Comparison of ENCODE assay signal across 11 mouse cellular contexts in genomic region chr5:117284029-117284428, GRCm38 (mm10). TPM values are rescaled to one million over a fixed set of nuclear protein-coding genes. Genes with fewer than 3 reads are reported as not detected.
A peak's percentile ranks its signal among the peaks of the same experiment; 100 is the strongest.
DNase-seq lines count a peak whose midpoint lies in the region; ATAC-seq and TF ChIP-seq lines count a peak whose summit lies in the region.
"Had no signal": no experiment of that assay in that cellular context is flagged by ENCODE, and none has a peak within 500 bp of the region (broad histone marks: within the 10 kb centered on the region; RNA-seq: fewer than 3 reads in every experiment).

No protein-coding gene starts in this region.

- H3K4me2 ChIP-seq in hindbrain, embryonic 16.5 days (ENCODE audit: low read length), result no peak overlapping the region
- H3K4me2 ChIP-seq: heart, embryonic 12.5 days; lung, embryonic 14.5 days had no signal

- peaks cover 5 to 48% of the 10 kb centered on the region in 2 experiments for H3K36me3 ChIP-seq in MEL (ENCODE audit: control insufficient read depth in 1 of 2, insufficient read depth in 2 of 2, low read length in 2 of 2)
- peaks cover 15% of the 10 kb centered on the region for H3K36me3 ChIP-seq in hindbrain, embryonic 16.5 days (ENCODE audit: control insufficient read depth, insufficient read depth, low read length)

- no peak for TF ChIP-seq RAD21 in MEL (IDR thresholded peaks at IDR 0.05; ENCODE audit: low read depth, low read length)

- no peak for TF ChIP-seq POLR2A in MEL (IDR thresholded peaks at IDR 0.05; ENCODE audit: control insufficient read depth in 1 of 2, insufficient read depth in 1 of 2, low read depth in 1 of 2, low read length in 2 of 2, poor library complexity in 1 of 2)

- H3K27me3 ChIP-seq in MEL (ENCODE audit: control insufficient read depth in 1 of 2, insufficient read depth in 2 of 2, low read length in 2 of 2), result no peaks in the 10 kb centered on the region
- no peaks in the 10 kb centered on the region for H3K27me3 ChIP-seq in hindbrain, embryonic 16.5 days (replicated peaks; ENCODE audit: control insufficient read depth, insufficient read depth, low read length)
- H3K27me3 ChIP-seq: heart, embryonic 12.5 days had no signal

- no peak overlapping the region for H3K9ac ChIP-seq in MEL (ENCODE audit: control insufficient read depth, low read depth, low read length, poor library complexity, severe bottlenecking)
- H3K9ac ChIP-seq in hindbrain, embryonic 16.5 days (ENCODE audit: low read depth, low read length), result no peak overlapping the region
- H3K9ac ChIP-seq: heart, embryonic 12.5 days; lung, embryonic 14.5 days had no signal

- no peak overlapping the region for H3K4me3 ChIP-seq in MEL (ENCODE audit: control insufficient read depth in 1 of 2, insufficient read depth in 1 of 2, low read depth in 2 of 2, low read length in 2 of 2)
- no peak overlapping the region for H3K4me3 ChIP-seq in hindbrain, embryonic 16.5 days (ENCODE audit: low read length)
- H3K4me3 ChIP-seq: heart, embryonic 12.5 days had no signal

- no peaks in the 10 kb centered on the region for H3K9me3 ChIP-seq in MEL (replicated peaks; ENCODE audit: insufficient read depth, low read length)
- H3K9me3 ChIP-seq in hindbrain, embryonic 16.5 days (ENCODE audit: control insufficient read depth, low read length), result no peaks in the 10 kb centered on the region
- H3K9me3 ChIP-seq: heart, embryonic 12.5 days had no signal

- ATAC-seq in hindbrain, embryonic 16.5 days, result peak; percentile 28; the same call in 1 of the 2 replicates

- no peak for TF ChIP-seq CTCF in MEL (IDR thresholded peaks at IDR 0.05 in 2 of 3, conservative IDR thresholded peaks at IDR 0.05 in 1 of 3; ENCODE audit: control insufficient read depth in 1 of 3, insufficient read depth in 1 of 3, low read depth in 2 of 3, low read length in 3 of 3, poor library complexity in 1 of 3, severe bottlenecking in 1 of 3)

- peak; percentile 59 for DNase-seq in layer of hippocampus, adult 11-12 months (ENCODE audit: low spot score)
- no peak for DNase-seq in layer of hippocampus, postnatal 25 days (ENCODE audit: extremely low spot score in 1 of 2, low spot score in 1 of 2)
- DNase-seq in 3T3-L1 (ENCODE audit: low read depth, low spot score) (peak; percentile 19), MEL (ENCODE audit: low read depth, low spot score) (no peak)
- no peak for DNase-seq in ovary, postnatal 10 days (ENCODE audit: low spot score)
- no peak for DNase-seq in gastrocnemius, postnatal 10 days
- DNase-seq in gastrocnemius, adult 18-20 months (ENCODE audit: low spot score), result no peak
- DNase-seq: cerebellum, adult 11-12 months; lung, embryonic 14.5 days had no signal

- peaks cover 28% of the 10 kb centered on the region for H3K79me2 ChIP-seq in MEL (ENCODE audit: control insufficient read depth, insufficient read depth, low read length, poor library complexity)

- H3K27ac ChIP-seq in MEL (ENCODE audit: control insufficient read depth, low read depth, low read length), result no peak overlapping the region
- peak overlapping the region; percentile 6; the same call in 1 of the 2 replicates for H3K27ac ChIP-seq in hindbrain, embryonic 16.5 days (ENCODE audit: low read depth, low read length)

- H3K4me1 ChIP-seq in MEL (ENCODE audit: control insufficient read depth in 1 of 2, insufficient read depth in 2 of 2, low read length in 2 of 2), result peaks cover 22 to 50% of the 10 kb centered on the region in 2 experiments
- peaks cover 22% of the 10 kb centered on the region for H3K4me1 ChIP-seq in hindbrain, embryonic 16.5 days (ENCODE audit: control insufficient read depth, insufficient read depth, low read depth, low read length)

- no peak for TF ChIP-seq EP300 in MEL (IDR thresholded peaks at IDR 0.05; ENCODE audit: low read depth in 1 of 2, low read length in 2 of 2)

- WGBS in hindbrain, embryonic 16.5 days, result 50% methylated on average over 9 of the region's 9 CpGs

TF ChIP-seq in MEL, 35 proteins besides CTCF, POLR2A, EP300 and RAD21:
- TF ChIP-seq MYC (IDR thresholded peaks at IDR 0.05; ENCODE audit: low read depth, low read length), result no peak
- no peak for TF ChIP-seq ZKSCAN1 (IDR thresholded peaks at IDR 0.05; ENCODE audit: low read depth, low read length)
- TF ChIP-seq E2F4 (IDR thresholded peaks at IDR 0.05; ENCODE audit: borderline replicate concordance, low read depth, low read length), result no peak
- TF ChIP-seq MAX (IDR thresholded peaks at IDR 0.05; ENCODE audit: low read length), result no peak
- no peak for TF ChIP-seq SMC3 (IDR thresholded peaks at IDR 0.05; ENCODE audit: low read depth, low read length)
- no peak for TF ChIP-seq CHD2 (IDR thresholded peaks at IDR 0.05; ENCODE audit: low read length)
- peak; percentile 41; the same call in 1 of the 2 replicates for TF ChIP-seq GATA1 (IDR thresholded peaks at IDR 0.05; ENCODE audit: low read depth, low read length)
- no peak for TF ChIP-seq MAZ (IDR thresholded peaks at IDR 0.05; ENCODE audit: low read depth, low read length)
- 0 out of 2 replicates have a peak, but pooled peaks have one; percentile 16 for TF ChIP-seq POLR2AphosphoS2 (IDR thresholded peaks at IDR 0.05; ENCODE audit: low read length)

RNA-seq across cellular contexts. Expression of gene Pebp1, which starts 3.4 kb away (rescaled TPM):
- 100 to 1,000 TPM; 698 to 787 TPM for total RNA-seq in layer of hippocampus, postnatal 25 days (2021)
- 558 and 572 TPM in 2 replicates for total RNA-seq in MEL (2012; rRNA removed)
- 100 to 1,000 TPM in 1 of 2 experiments, not detected in 1; 568 TPM for polyA plus RNA-seq in MEL (2012; ENCODE audit: insufficient read depth in 1 of 2, insufficient read length in 2 of 2, low read depth in 1 of 2, low replicate concordance in 2 of 2, missing spikeins in 1 of 2)
- 1,116 and 1,205 TPM in 2 replicates for polyA plus RNA-seq in hindbrain, embryonic 16.5 days (2015; fragmentation: Nextera tagmentation; extraction: Ambion mirVana)
- total RNA-seq in gastrocnemius, postnatal 10 days (2021), result 100 to 1,000 TPM; 307 to 317 TPM
- total RNA-seq in gastrocnemius, adult 18-20 months (2021), result 100 to 1,000 TPM; 335 to 380 TPM

RNA-seq across cellular contexts. Expression of gene Vsig10, which starts 34.9 kb away (rescaled TPM):
- total RNA-seq in layer of hippocampus, postnatal 25 days (2021), result 1 to 10 TPM; 2.0 to 2.6 TPM
- 4.3 and 5.3 TPM in 2 replicates for total RNA-seq in MEL (2012; rRNA removed)
- polyA plus RNA-seq in MEL (2012; ENCODE audit: insufficient read depth in 1 of 2, insufficient read length in 2 of 2, low read depth in 1 of 2, low replicate concordance in 2 of 2, missing spikeins in 1 of 2), result 1 to 10 TPM in 1 of 2 experiments, not detected in 1; 8.9 TPM
- polyA plus RNA-seq in hindbrain, embryonic 16.5 days (2015; fragmentation: Nextera tagmentation; extraction: Ambion mirVana), result 2.1 and 2.2 TPM in 2 replicates
- 10 to 100 TPM in 1 of 2 experiments, 1 to 10 TPM in 1; 8.6 to 11.9 TPM for total RNA-seq in gastrocnemius, postnatal 10 days (2021)
- total RNA-seq in gastrocnemius, adult 18-20 months (2021), result 1 to 10 TPM; 5.7 to 6.9 TPM

Comparison
In these comparisons a context has a peak if more than half of its experiments do, and no peak if none do; other contexts are left out.
1. DNase-seq: peak in layer of hippocampus, adult 11-12 months (single experiment) and 3T3-L1 (single experiment); none in layer of hippocampus, postnatal 25 days (0 of 2), MEL (single experiment), ovary, postnatal 10 days (single experiment), gastrocnemius, postnatal 10 days (single experiment) and gastrocnemius, adult 18-20 months (single experiment).